Mouse (Mus musculus) MEL (cell line): ENCODE measurements around the gene Tmem184a. TPM values are rescaled to one million over a fixed set of nuclear protein-coding genes. Genes with fewer than 3 reads are reported as not detected.

Source experiments
- DNase-seq: peaks from one replicate; pipeline ENCODE4 v3.0.0; 2011; ENCODE audit warnings: low read depth, low spot score
- H3K27ac ChIP-seq: 2 replicates; pipeline ENCODE4 v1.5.1; 2012; ENCODE audit warnings: low read depth, mild to moderate bottlenecking, control low read depth, low read length, moderate library complexity; ENCODE audit not compliant: control insufficient read depth
- H3K27me3 ChIP-seq, 2 experiments: fragments of 150-350 bp in 1 of 2; sonication (generic) in 1 of 2; 2 replicates each; pipeline ENCODE4 v1.6.1; 2012; ENCODE audit warnings: low read length in 2 of 2, mild to moderate bottlenecking in 2 of 2, improper control_type of control experiment in 1 of 2, moderate library complexity in 1 of 2; ENCODE audit not compliant: insufficient read depth in 2 of 2, control insufficient read depth in 1 of 2
- H3K36me3 ChIP-seq, 2 experiments: 2 replicates each; pipeline ENCODE4 v1.6.1; 2012 to 2014; ENCODE audit warnings: low read length in 2 of 2, improper control_type of control experiment in 1 of 2, inconsistent platforms in 1 of 2, mild to moderate bottlenecking in 1 of 2; ENCODE audit not compliant: insufficient read depth in 2 of 2, control insufficient read depth in 1 of 2
- H3K4me1 ChIP-seq, 2 experiments: fragments of 150-350 bp in 1 of 2; sonication (generic) in 1 of 2; 2 replicates each; pipeline ENCODE4 v1.6.1; 2012; ENCODE audit warnings: low read length in 2 of 2, improper control_type of control experiment in 1 of 2, mild to moderate bottlenecking in 1 of 2; ENCODE audit not compliant: insufficient read depth in 2 of 2, control insufficient read depth in 1 of 2
- H3K4me3 ChIP-seq, 2 experiments: fragments of 150-350 bp in 1 of 2; sonication (generic) in 1 of 2; 2 replicates each; pipeline ENCODE4 v1.5.1; 2012; ENCODE audit warnings: low read depth in 2 of 2, low read length in 2 of 2, mild to moderate bottlenecking in 2 of 2, moderate library complexity in 2 of 2, control low read depth in 1 of 2, improper control_type of control experiment in 1 of 2; ENCODE audit not compliant: control insufficient read depth in 1 of 2, insufficient read depth in 1 of 2
- H3K79me2 ChIP-seq: 2 replicates; pipeline ENCODE4 v1.6.1; 2012; ENCODE audit warnings: mild to moderate bottlenecking, low read length, moderate library complexity; ENCODE audit not compliant: control insufficient read depth, poor library complexity, insufficient read depth
- H3K9ac ChIP-seq: 2 replicates; pipeline ENCODE4 v1.6.1; 2012; ENCODE audit warnings: low read depth, mild to moderate bottlenecking, control low read depth, low read length, moderate library complexity; ENCODE audit not compliant: control insufficient read depth, poor library complexity, severe bottlenecking
- H3K9me3 ChIP-seq: fragments of 150-350 bp; sonication (generic); replicated peaks from 2 replicates; pipeline ENCODE4 v1.6.1; 2012; ENCODE audit warnings: mild to moderate bottlenecking, low read length, improper control_type of control experiment, moderate library complexity; ENCODE audit not compliant: insufficient read depth
- BHLHE40 ChIP-seq: IDR thresholded peaks from 2 replicates; pipeline ENCODE4 v1.6.1; 2012; ENCODE audit warnings: low read depth, mild to moderate bottlenecking, inconsistent platforms, low read length, improper control_type of control experiment, borderline replicate concordance
- CHD1 ChIP-seq: IDR thresholded peaks from 2 replicates; pipeline ENCODE4 v1.6.1; 2012; ENCODE audit warnings: low read depth, mild to moderate bottlenecking, inconsistent platforms, low read length, improper control_type of control experiment
- CHD2 ChIP-seq: IDR thresholded peaks from 2 replicates; pipeline ENCODE4 v1.6.1; 2011; ENCODE audit warnings: low read length, improper control_type of control experiment
- CTCF ChIP-seq, 3 experiments: IDR thresholded peaks in 2 of 3; conservative IDR thresholded peaks in 1 of 3; 2 replicates each; pipeline ENCODE4 v1.5.1; 2011 to 2012; ENCODE audit warnings: low read length in 3 of 3, low read depth in 2 of 3, mild to moderate bottlenecking in 2 of 3, improper control_type of control experiment in 1 of 3, inconsistent platforms in 1 of 3, mixed read lengths in 1 of 3, moderate library complexity in 1 of 3; ENCODE audit not compliant: control insufficient read depth in 1 of 3, insufficient read depth in 1 of 3, poor library complexity in 1 of 3, severe bottlenecking in 1 of 3
- E2F4 ChIP-seq: IDR thresholded peaks from 2 replicates; pipeline ENCODE4 v1.6.1; 2011; ENCODE audit warnings: low read depth, low read length, improper control_type of control experiment, borderline replicate concordance
- EP300 ChIP-seq, 2 experiments: IDR thresholded peaks; 2 replicates each; pipeline ENCODE4 v1.6.1; 2011; ENCODE audit warnings: improper control_type of control experiment in 2 of 2, low read length in 2 of 2, low read depth in 1 of 2, mild to moderate bottlenecking in 1 of 2
- ETS1 ChIP-seq: IDR thresholded peaks from 2 replicates; pipeline ENCODE4 v1.6.1; 2012; ENCODE audit warnings: low read depth, mild to moderate bottlenecking, inconsistent platforms, low read length, improper control_type of control experiment, moderate library complexity
- GABPA ChIP-seq: IDR thresholded peaks from 2 replicates; pipeline ENCODE4 v1.6.1; 2012; ENCODE audit warnings: low read depth, mild to moderate bottlenecking, inconsistent platforms, low read length, improper control_type of control experiment, moderate library complexity
- HCFC1 ChIP-seq: IDR thresholded peaks from 2 replicates; pipeline ENCODE4 v1.6.1; 2012; ENCODE audit warnings: low read depth, mild to moderate bottlenecking, inconsistent platforms, low read length, improper control_type of control experiment, moderate library complexity
- JUND ChIP-seq: IDR thresholded peaks from 2 replicates; pipeline ENCODE4 v1.6.1; 2011; ENCODE audit warnings: low read depth, mild to moderate bottlenecking, improper control_type of control experiment, low read length
- KAT2A ChIP-seq: conservative IDR thresholded peaks from 2 replicates; pipeline ENCODE4 v1.6.1; 2012; ENCODE audit warnings: low read depth, low read length, improper control_type of control experiment, inconsistent platforms
- MAFK ChIP-seq: IDR thresholded peaks from 2 replicates; pipeline ENCODE4 v1.6.1; 2011; ENCODE audit warnings: low read depth, mild to moderate bottlenecking, low read length, improper control_type of control experiment, borderline replicate concordance
- MAX ChIP-seq: IDR thresholded peaks from 2 replicates; pipeline ENCODE4 v1.6.1; 2011; ENCODE audit warnings: low read length, improper control_type of control experiment
- MAZ ChIP-seq: IDR thresholded peaks from 2 replicates; pipeline ENCODE4 v1.6.1; 2012; ENCODE audit warnings: low read depth, mild to moderate bottlenecking, inconsistent platforms, low read length, improper control_type of control experiment
- MEF2A ChIP-seq: IDR thresholded peaks from 2 replicates; pipeline ENCODE4 v1.6.1; 2014; ENCODE audit warnings: low read depth, mild to moderate bottlenecking, inconsistent platforms, low read length, improper control_type of control experiment; ENCODE audit not compliant: poor library complexity, insufficient replicate concordance, severe bottlenecking; ENCODE audit errors: extremely low read depth
- MXI1 ChIP-seq: IDR thresholded peaks from 2 replicates; pipeline ENCODE4 v1.6.1; 2011; ENCODE audit warnings: mild to moderate bottlenecking, low read depth, low read length, improper control_type of control experiment
- MYB ChIP-seq: IDR thresholded peaks from 2 replicates; pipeline ENCODE4 v1.6.1; 2011; ENCODE audit warnings: mild to moderate bottlenecking, low read depth, low read length, improper control_type of control experiment
- MYC ChIP-seq: IDR thresholded peaks from 2 replicates; pipeline ENCODE4 v1.6.1; 2011; ENCODE audit warnings: low read depth, mild to moderate bottlenecking, low read length, improper control_type of control experiment, moderate library complexity
- NELFE ChIP-seq: IDR thresholded peaks from 2 replicates; pipeline ENCODE4 v1.6.1; 2011; ENCODE audit warnings: low read depth, low read length, improper control_type of control experiment
- NRF1 ChIP-seq: IDR thresholded peaks from 2 replicates; pipeline ENCODE4 v1.6.1; 2014; ENCODE audit warnings: low read depth, mild to moderate bottlenecking, inconsistent platforms, low read length, improper control_type of control experiment, moderate library complexity; ENCODE audit not compliant: poor library complexity, insufficient read depth, severe bottlenecking
- POLR2AphosphoS2 ChIP-seq: IDR thresholded peaks from 2 replicates; pipeline ENCODE4 v1.6.1; 2011; ENCODE audit warnings: low read length, improper control_type of control experiment
- POLR2AphosphoS5 ChIP-seq: IDR thresholded peaks from 2 replicates; pipeline ENCODE4 v1.6.1; 2012; ENCODE audit warnings: low read depth, borderline replicate concordance, mild to moderate bottlenecking, inconsistent platforms, low read length, moderate library complexity, mixed read lengths
- RAD21 ChIP-seq: IDR thresholded peaks from 2 replicates; pipeline ENCODE4 v1.6.1; 2011; ENCODE audit warnings: mild to moderate bottlenecking, low read depth, low read length, improper control_type of control experiment
- SIN3A ChIP-seq: IDR thresholded peaks from 2 replicates; pipeline ENCODE4 v1.6.1; 2012; ENCODE audit warnings: low read length, improper control_type of control experiment, inconsistent platforms
- TAL1 ChIP-seq: IDR thresholded peaks from 2 replicates; pipeline ENCODE4 v1.6.1; 2012; ENCODE audit warnings: mild to moderate bottlenecking, inconsistent platforms, low read length, moderate library complexity, mixed read lengths
- TBP ChIP-seq: IDR thresholded peaks from 2 replicates; pipeline ENCODE4 v1.8.0; 2011; ENCODE audit warnings: low read depth, low read length, improper control_type of control experiment
- TCF12 ChIP-seq: IDR thresholded peaks from 2 replicates; pipeline ENCODE4 v1.6.1; 2014; ENCODE audit warnings: low read depth, mild to moderate bottlenecking, inconsistent platforms, low read length, improper control_type of control experiment, moderate library complexity
- UBTF ChIP-seq: IDR thresholded peaks from 2 replicates; pipeline ENCODE4 v1.6.1; 2012; ENCODE audit warnings: low read depth, mild to moderate bottlenecking, inconsistent platforms, low read length, improper control_type of control experiment, moderate library complexity, borderline replicate concordance; ENCODE audit not compliant: insufficient read depth
- USF1 ChIP-seq: IDR thresholded peaks from 2 replicates; pipeline ENCODE4 v1.6.1; 2014; ENCODE audit warnings: low read depth, mild to moderate bottlenecking, inconsistent platforms, low read length, improper control_type of control experiment, moderate library complexity
- USF2 ChIP-seq, 2 experiments: IDR thresholded peaks; 2 replicates each; pipeline ENCODE4 v1.6.1; 2011 to 2012; ENCODE audit warnings: improper control_type of control experiment in 2 of 2, low read length in 2 of 2, borderline replicate concordance in 1 of 2, inconsistent platforms in 1 of 2, low read depth in 1 of 2, mild to moderate bottlenecking in 1 of 2; ENCODE audit not compliant: insufficient read depth in 1 of 2
- ZC3H11A ChIP-seq: IDR thresholded peaks from 2 replicates; pipeline ENCODE4 v1.6.1; 2012; ENCODE audit warnings: low read depth, mild to moderate bottlenecking, inconsistent platforms, low read length, improper control_type of control experiment
- ZKSCAN1 ChIP-seq: IDR thresholded peaks from 2 replicates; pipeline ENCODE4 v1.6.1; 2012; ENCODE audit warnings: low read depth, mild to moderate bottlenecking, inconsistent platforms, low read length, improper control_type of control experiment, moderate library complexity
- ZMIZ1 ChIP-seq: IDR thresholded peaks from 2 replicates; pipeline ENCODE4 v1.6.1; 2012; ENCODE audit warnings: low read depth, mild to moderate bottlenecking, inconsistent platforms, low read length, improper control_type of control experiment, moderate library complexity
- ZNF384 ChIP-seq: IDR thresholded peaks from 2 replicates; pipeline ENCODE4 v1.6.1; 2012; ENCODE audit warnings: low read depth, mild to moderate bottlenecking, inconsistent platforms, low read length, improper control_type of control experiment
- polyA plus RNA-seq, 2 experiments: library from polyadenylated mRNA; stranded (reverse) in 1 of 2; unstranded in 1 of 2; fragments of >175 nt in 1 of 2; fragments of >200 nt in 1 of 2; gene quantifications; 2 replicates each; pipeline versions ENCODE4 v1.2.1 to v1.2.4; 2012; ENCODE audit warnings: low replicate concordance in 2 of 2, low read depth in 1 of 2; ENCODE audit not compliant: insufficient read length in 2 of 2, insufficient read depth in 1 of 2, missing spikeins in 1 of 2
- total RNA-seq: library from RNA; depleted of rRNA; stranded (reverse); fragments of 300-350 nt; gene quantifications from 2 replicates; pipeline ENCODE4 v1.2.3, GENCODE M21; 2012

Gene Tmem184a
- total and polyA plus RNA-seq, 3 experiments, result 0.10 to 0.27 TPM; not detected in 1

DNA sequence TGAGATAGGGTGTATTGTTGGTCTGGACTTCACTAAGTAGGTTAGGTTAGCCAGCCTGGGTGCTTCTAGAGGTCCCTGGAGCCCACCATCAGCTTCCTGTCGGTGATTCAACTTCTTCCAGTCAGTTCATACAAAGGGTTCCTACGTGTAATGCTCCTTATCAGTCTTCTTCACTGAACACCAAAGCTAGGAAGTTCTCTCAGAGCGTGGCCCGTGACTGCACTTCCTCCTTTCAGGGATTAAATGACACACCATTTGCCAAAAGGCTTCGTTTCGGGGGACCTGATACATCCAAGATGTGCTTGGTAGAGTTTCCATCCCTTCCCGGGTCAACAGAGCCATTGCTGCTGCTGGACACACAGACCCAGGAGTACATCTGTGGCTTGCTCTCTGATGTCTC is 12.4 kb upstream of the Tmem184a start (continued):
- TF ChIP-seq TBP (peak; percentile 75), MYC (peak; percentile 85)

DNA sequence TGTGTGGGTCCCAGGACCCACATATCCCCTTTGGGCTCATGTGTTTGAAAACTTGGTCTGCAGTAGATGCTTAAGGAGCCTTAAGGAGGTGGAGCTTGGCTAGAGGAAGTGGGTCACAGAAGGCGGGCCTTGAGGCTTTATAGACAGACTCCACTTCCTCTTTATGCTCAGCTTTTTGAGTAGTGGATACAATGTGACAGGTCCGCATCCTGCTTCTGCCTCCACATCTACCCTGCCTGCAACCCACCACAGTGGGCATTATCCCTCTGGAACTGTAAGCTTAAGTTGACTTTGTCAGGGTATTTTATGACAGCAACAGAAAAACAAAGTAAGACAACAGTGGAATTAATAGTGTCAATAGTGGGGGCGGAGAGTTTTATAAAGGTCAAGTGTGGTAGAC is 11.0 kb upstream of the Tmem184a start:
- Histone ChIP-seq H3K36me3 (peaks cover 0 to 24% of the 10 kb centered on the region in 2 experiments; a peak in 2 of 4 replicates), H3K27me3 (no peaks in the 10 kb centered on the region), H3K4me3 (peak overlapping the region; percentile 63 to 91), H3K9me3 (no peaks in the 10 kb centered on the region), H3K4me1 (peaks cover 3 to 34% of the 10 kb centered on the region in 2 experiments; a peak in 3 of 4 replicates), H3K9ac (peak overlapping the region; percentile 74), H3K27ac (peak overlapping the region; percentile 81), H3K79me2 (peaks cover 9% of the 10 kb centered on the region)
- peak; percentile 96 for DNase-seq
- peak; percentile 91 for TF ChIP-seq SIN3A
- TF ChIP-seq USF1, result peak; percentile 19; the same call in 1 of the 2 replicates
- TF ChIP-seq E2F4, result 0 out of 2 replicates have a peak, but pooled peaks have one; percentile 51
- TF ChIP-seq MEF2A, result no peak
- TF ChIP-seq TAL1, result no peak
- TF ChIP-seq ZNF384, result no peak
- TF ChIP-seq MAFK, result no peak
- TF ChIP-seq POLR2AphosphoS5, result no peak
- TF ChIP-seq POLR2AphosphoS2, result peak; percentile 98
- no peak for TF ChIP-seq CTCF (IDR thresholded peaks at IDR 0.05 in 2 of 3, conservative IDR thresholded peaks at IDR 0.05 in 1 of 3; ENCODE audit: control insufficient read depth in 1 of 3, insufficient read depth in 1 of 3, low read depth in 2 of 3, low read length in 3 of 3, poor library complexity in 1 of 3, severe bottlenecking in 1 of 3)
- peak; percentile 90 for TF ChIP-seq NELFE
- TF ChIP-seq ZKSCAN1, result no peak
- peak; percentile 59 for TF ChIP-seq MAX
- TF ChIP-seq JUND, result no peak
- peak; percentile 99 for TF ChIP-seq TBP
- peak; percentile 78 for TF ChIP-seq HCFC1
- TF ChIP-seq UBTF, result no peak
- TF ChIP-seq KAT2A, result peak; percentile 51
- peak; percentile 81 for TF ChIP-seq MXI1
- peak; percentile 81 for TF ChIP-seq TCF12
- no peak for TF ChIP-seq ZC3H11A
- TF ChIP-seq MAZ, result no peak
- no peak for TF ChIP-seq USF2 (IDR thresholded peaks at IDR 0.05; ENCODE audit: borderline replicate concordance in 1 of 2, insufficient read depth in 1 of 2, low read depth in 1 of 2, low read length in 2 of 2)
- no peak for TF ChIP-seq RAD21
- TF ChIP-seq EP300 (IDR thresholded peaks at IDR 0.05; ENCODE audit: low read depth in 1 of 2, low read length in 2 of 2), result 0 out of 4 replicates have a peak, but pooled peaks have one; percentile 26 to 35
- no peak for TF ChIP-seq NRF1
- no peak for TF ChIP-seq MYB
- no peak for TF ChIP-seq BHLHE40
- no peak for TF ChIP-seq CHD2
- TF ChIP-seq ZMIZ1, result peak; percentile 69
- TF ChIP-seq MYC, result peak; percentile 57; the same call in 1 of the 2 replicates
- peak; percentile 31; the same call in 1 of the 2 replicates for TF ChIP-seq ETS1
- peak; percentile 89; the same call in 1 of the 2 replicates for TF ChIP-seq CHD1
- no peak for TF ChIP-seq GABPA
